Mouse (Mus musculus): ENCODE results near the gene Shisal2b. TPM values are rescaled to one million over a fixed set of nuclear protein-coding genes. Genes with fewer than 3 reads are reported as not detected.
"Not testable (repeated sequence)": the region's sequence is repeated elsewhere in the genome, so short reads cannot be mapped to it uniquely, and the experiment has no call there.

Shisal2b gene
- 1.3 and 1.7 TPM in 2 replicates for polyA plus RNA-seq (2015; fragmentation: Nextera tagmentation; extraction: Ambion mirVana)

- Histone ChIP-seq H3K27ac (no peak within 1 kb of the TSS), H3K9me3 (no peaks in the 10 kb centered on the region), H3K4me3 (peak within 1 kb of the TSS; percentile 53), H3K27me3 (peaks cover 32% of the 10 kb centered on the region), H3K4me1 (replicated peaks) (peaks cover 11% of the 10 kb centered on the region; the same call in 1 of the 2 replicates), H3K36me3 (no peaks in the 10 kb centered on the region), H3K9ac (peak within 1 kb of the TSS; percentile 79), H3K4me2 (peak within 1 kb of the TSS; percentile 93)
- 4% methylated on average over 38 of the region's 38 CpGs for WGBS
- peak; percentile 92 for ATAC-seq (ENCODE audit: low FRiP score)
These were observed at the start of gene Shisal2b for GRCm38 (mm10) chr13:104863127-104863979. Shisal2b (minus strand) TSS chr13:104863893.

GRCm38 (mm10) chr13:104911626-104912025 lies 47.9 kb upstream of the Shisal2b start:
- not testable (repeated sequence) for H3K9ac ChIP-seq; H3K4me1 ChIP-seq (replicated peaks); H3K9me3 ChIP-seq; H3K27me3 ChIP-seq; H3K27ac ChIP-seq; ATAC-seq (ENCODE audit: low FRiP score); H3K4me3 ChIP-seq; H3K4me2 ChIP-seq; H3K36me3 ChIP-seq
- WGBS = 41% methylated on average over 5 of the region's 5 CpGs

- not testable (repeated sequence) for H3K27me3 ChIP-seq; H3K36me3 ChIP-seq; H3K4me1 ChIP-seq (replicated peaks); H3K4me3 ChIP-seq; H3K9ac ChIP-seq; H3K4me2 ChIP-seq; ATAC-seq (ENCODE audit: low FRiP score); H3K27ac ChIP-seq; H3K9me3 ChIP-seq
- 93% methylated on average over 1 of the region's 1 CpGs for WGBS
These were observed 47.3 kb upstream of the Shisal2b start for GRCm38 (mm10) chr13:104911006-104911405.

GRCm38 (mm10) chr13:104908691-104909090 lies 45.0 kb upstream of the Shisal2b start:
- H3K4me2 ChIP-seq = no peak overlapping the region
- no peaks in the 10 kb centered on the region for H3K4me1 ChIP-seq (replicated peaks)
- 54% methylated on average over 7 of the region's 7 CpGs for WGBS
- no peaks in the 10 kb centered on the region for H3K36me3 ChIP-seq
- H3K27me3 ChIP-seq = no peaks in the 10 kb centered on the region
- no peaks in the 10 kb centered on the region for H3K9me3 ChIP-seq
- H3K9ac ChIP-seq = no peak overlapping the region
- H3K4me3 ChIP-seq = no peak overlapping the region
- ATAC-seq (ENCODE audit: low FRiP score) = no peak
- H3K27ac ChIP-seq = no peak overlapping the region

GRCm38 (mm10) chr13:104894771-104895170 lies 31.1 kb upstream of the Shisal2b start:
- no peaks in the 10 kb centered on the region for H3K27me3 ChIP-seq
- H3K4me1 ChIP-seq (replicated peaks) = no peaks in the 10 kb centered on the region
- H3K9me3 ChIP-seq = no peaks in the 10 kb centered on the region
- no peak overlapping the region for H3K9ac ChIP-seq
- WGBS = 80% methylated on average over 1 of the region's 1 CpGs
- H3K27ac ChIP-seq = no peak overlapping the region
- no peak overlapping the region for H3K4me2 ChIP-seq
- H3K36me3 ChIP-seq = no peaks in the 10 kb centered on the region
- no peak for ATAC-seq (ENCODE audit: low FRiP score)
- no peak overlapping the region for H3K4me3 ChIP-seq

- no peaks in the 10 kb centered on the region for H3K27me3 ChIP-seq
- H3K4me2 ChIP-seq = no peak overlapping the region
- 70% methylated on average over 4 of the region's 4 CpGs for WGBS
- H3K9me3 ChIP-seq = no peaks in the 10 kb centered on the region
- H3K9ac ChIP-seq = no peak overlapping the region
- no peaks in the 10 kb centered on the region for H3K4me1 ChIP-seq (replicated peaks)
- H3K36me3 ChIP-seq = no peaks in the 10 kb centered on the region
- ATAC-seq (ENCODE audit: low FRiP score) = no peak
- H3K4me3 ChIP-seq = no peak overlapping the region
- no peak overlapping the region for H3K27ac ChIP-seq
These were observed 28.6 kb upstream of the Shisal2b start for GRCm38 (mm10) chr13:104892337-104892736.

- 82% methylated on average over 8 of the region's 8 CpGs for WGBS
These were observed 22.8 kb upstream of the Shisal2b start for GRCm38 (mm10) chr13:104886308-104887032.

GRCm38 (mm10) chr13:104883566-104884249 lies 20.0 kb upstream of the Shisal2b start:
- Histone ChIP-seq H3K9me3 (no peaks in the 10 kb centered on the region), H3K36me3 (no peaks in the 10 kb centered on the region), H3K4me3 (no peak overlapping the region), H3K4me2 (no peak overlapping the region), H3K27me3 (no peaks in the 10 kb centered on the region), H3K27ac (no peak overlapping the region), H3K4me1 (replicated peaks) (no peaks in the 10 kb centered on the region), H3K9ac (no peak overlapping the region)
- 52% methylated on average over 11 of the region's 16 CpGs for WGBS
- no peak for ATAC-seq (ENCODE audit: low FRiP score)

More at GRCm38 (mm10) chr13:104886308-104887032, 22.8 kb upstream of the Shisal2b start:
- Histone ChIP-seq H3K9ac (no peak overlapping the region), H3K9me3 (no peaks in the 10 kb centered on the region), H3K4me1 (replicated peaks) (no peaks in the 10 kb centered on the region), H3K27ac (no peak overlapping the region), H3K36me3 (no peaks in the 10 kb centered on the region), H3K4me2 (no peak overlapping the region), H3K27me3 (no peaks in the 10 kb centered on the region), H3K4me3 (no peak overlapping the region)
- no peak for ATAC-seq (ENCODE audit: low FRiP score)

- Histone ChIP-seq H3K9ac (no peak overlapping the region), H3K27ac (no peak overlapping the region), H3K4me3 (no peak overlapping the region), H3K4me1 (replicated peaks) (no peaks in the 10 kb centered on the region), H3K36me3 (no peaks in the 10 kb centered on the region), H3K27me3 (no peaks in the 10 kb centered on the region), H3K4me2 (no peak overlapping the region), H3K9me3 (no peaks in the 10 kb centered on the region)
- 77% methylated on average over 4 of the region's 4 CpGs for WGBS
- ATAC-seq (ENCODE audit: low FRiP score) = no peak
These were observed 14.8 kb upstream of the Shisal2b start for GRCm38 (mm10) chr13:104878508-104878907.

GRCm38 (mm10) chr13:104869907-104870306 lies 6.2 kb upstream of the Shisal2b start:
- Histone ChIP-seq H3K9ac (no peak overlapping the region), H3K4me1 (replicated peaks) (no peaks in the 10 kb centered on the region), H3K9me3 (no peaks in the 10 kb centered on the region), H3K27me3 (peaks cover 5% of the 10 kb centered on the region; the same call in 1 of the 2 replicates), H3K27ac (no peak overlapping the region), H3K36me3 (no peaks in the 10 kb centered on the region), H3K4me3 (no peak overlapping the region), H3K4me2 (no peak overlapping the region)
- ATAC-seq (ENCODE audit: low FRiP score) = no peak
- WGBS = 95% methylated on average over 2 of the region's 2 CpGs

GRCm38 (mm10) chr13:104866726-104867125 lies 3.0 kb upstream of the Shisal2b start:
- H3K9me3 ChIP-seq = no peaks in the 10 kb centered on the region
- peaks cover 11% of the 10 kb centered on the region; the same call in 1 of the 2 replicates for H3K4me1 ChIP-seq (replicated peaks)
- ATAC-seq (ENCODE audit: low FRiP score) = no peak
- H3K27me3 ChIP-seq = peaks cover 29% of the 10 kb centered on the region
- no peaks in the 10 kb centered on the region for H3K36me3 ChIP-seq
- no peak overlapping the region for H3K4me3 ChIP-seq
- WGBS = 86% methylated on average over 5 of the region's 5 CpGs
- H3K27ac ChIP-seq = no peak overlapping the region
- no peak overlapping the region for H3K4me2 ChIP-seq
- no peak overlapping the region for H3K9ac ChIP-seq

- no peak overlapping the region for H3K4me3 ChIP-seq
- H3K4me1 ChIP-seq (replicated peaks) = no peaks in the 10 kb centered on the region
- no peak overlapping the region for H3K27ac ChIP-seq
- H3K9me3 ChIP-seq = no peaks in the 10 kb centered on the region
- ATAC-seq (ENCODE audit: low FRiP score) = no peak
- H3K27me3 ChIP-seq = no peaks in the 10 kb centered on the region
- no peak overlapping the region for H3K9ac ChIP-seq
- H3K4me2 ChIP-seq = no peak overlapping the region
- H3K36me3 ChIP-seq = no peaks in the 10 kb centered on the region
- 86% methylated on average over 2 of the region's 2 CpGs for WGBS
These were observed 10.0 kb downstream of the Shisal2b start for GRCm38 (mm10) chr13:104853645-104854044.
